Mouse (Mus musculus): ENCODE data around the gene Rpl3. TPM values are rescaled to one million over a fixed set of nuclear protein-coding genes. Genes with fewer than 3 reads are reported as not detected.

Rpl3 gene
- total RNA-seq, 2 experiments from 2014 or later = 647 to 701 TPM

GRCm38 (mm10) chr15:80074663-80075373, 16.9 kb downstream of the Rpl3 start:
- ATAC-seq (replicated peaks; ENCODE audit: low FRiP score, poor library complexity, severe bottlenecking) = no peak

- no peak for ATAC-seq (replicated peaks; ENCODE audit: low FRiP score, poor library complexity, severe bottlenecking)
Observed at GRCm38 (mm10) chr15:80073256-80073621, 18.4 kb downstream of the Rpl3 start.

GRCm38 (mm10) chr15:80072579-80073255, 19.0 kb downstream of the Rpl3 start:
- ATAC-seq (replicated peaks; ENCODE audit: low FRiP score, poor library complexity, severe bottlenecking) = no peak

- no peak for ATAC-seq (replicated peaks; ENCODE audit: low FRiP score, poor library complexity, severe bottlenecking)
Observed at GRCm38 (mm10) chr15:80071951-80072437, 19.7 kb downstream of the Rpl3 start.

DNA sequence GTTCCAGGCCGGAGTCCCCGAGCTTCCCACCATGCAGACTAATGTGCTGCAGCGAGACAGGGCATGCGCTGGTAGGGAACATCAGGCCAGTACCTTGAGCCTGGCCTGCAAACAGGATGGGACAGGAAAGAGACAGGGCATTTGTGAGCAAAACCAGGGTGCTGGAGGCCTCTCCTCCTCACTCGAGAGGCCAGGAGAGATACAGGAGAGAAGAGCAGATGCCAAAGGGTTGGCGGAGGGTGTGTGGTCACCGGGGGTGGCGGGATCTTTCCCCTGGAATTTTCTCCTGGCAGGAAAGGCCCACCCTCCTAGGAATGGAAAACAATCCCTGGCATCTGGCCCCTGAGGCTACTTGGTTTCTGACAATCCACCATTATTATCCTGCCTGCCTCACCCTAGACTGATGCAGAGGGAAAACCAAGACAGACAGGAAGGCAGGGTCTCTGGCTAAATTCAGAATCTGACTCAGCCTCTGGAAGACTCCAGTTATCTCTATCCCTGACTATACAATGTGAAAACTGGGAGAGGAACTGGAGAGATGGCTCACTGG, 21.5 kb downstream of the Rpl3 start:
- ATAC-seq (replicated peaks; ENCODE audit: low FRiP score, poor library complexity, severe bottlenecking) = no peak

DNA sequence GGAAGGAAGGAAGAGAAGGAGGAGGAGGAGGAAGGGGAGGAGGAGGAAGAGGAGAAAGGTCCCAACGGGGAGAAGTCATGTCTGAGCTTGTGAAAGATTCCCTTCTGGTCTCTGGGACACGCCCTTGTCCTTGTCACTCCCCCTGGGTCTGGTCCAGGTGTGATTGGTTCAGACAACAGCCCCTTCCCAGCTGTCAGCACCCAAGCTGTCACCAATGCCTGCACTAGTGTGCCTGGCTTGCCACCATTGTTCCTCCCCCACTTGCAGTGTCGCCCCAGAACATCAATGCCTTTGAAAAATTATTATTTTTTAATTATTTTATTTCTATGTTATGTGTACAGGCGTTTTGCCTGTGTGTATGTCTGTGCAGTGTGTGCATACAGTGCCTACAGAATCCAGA, 22.5 kb downstream of the Rpl3 start:
- ATAC-seq (replicated peaks; ENCODE audit: low FRiP score, poor library complexity, severe bottlenecking) = no peak

GRCm38 (mm10) chr15:80066538-80066937, 25.1 kb downstream of the Rpl3 start:
- no peak for ATAC-seq (replicated peaks; ENCODE audit: low FRiP score, poor library complexity, severe bottlenecking)

DNA sequence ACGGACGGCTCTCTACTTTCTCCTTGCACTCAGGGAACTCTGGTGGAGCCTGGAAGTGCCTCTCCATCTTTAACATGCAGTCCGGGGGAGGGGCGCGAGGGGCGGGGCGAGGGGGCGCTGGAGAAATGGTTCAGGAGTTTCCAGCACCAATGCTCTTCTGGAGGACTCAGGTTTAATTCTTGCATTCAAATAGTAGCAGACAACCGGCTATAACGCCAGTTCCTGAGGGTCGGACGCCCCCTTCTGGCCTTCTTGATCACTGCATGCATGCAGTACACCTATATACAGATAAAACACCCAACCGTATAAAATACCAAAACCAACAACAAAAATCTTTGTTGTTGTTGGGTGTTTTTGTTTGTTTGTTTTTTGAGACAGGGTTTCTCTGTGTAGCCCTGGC, 26.3 kb downstream of the Rpl3 start:
- no peak for ATAC-seq (replicated peaks; ENCODE audit: low FRiP score, poor library complexity, severe bottlenecking)

- no peak for ATAC-seq (replicated peaks; ENCODE audit: low FRiP score, poor library complexity, severe bottlenecking)
Observed at GRCm38 (mm10) chr15:80064965-80065364, 26.7 kb downstream of the Rpl3 start.

DNA sequence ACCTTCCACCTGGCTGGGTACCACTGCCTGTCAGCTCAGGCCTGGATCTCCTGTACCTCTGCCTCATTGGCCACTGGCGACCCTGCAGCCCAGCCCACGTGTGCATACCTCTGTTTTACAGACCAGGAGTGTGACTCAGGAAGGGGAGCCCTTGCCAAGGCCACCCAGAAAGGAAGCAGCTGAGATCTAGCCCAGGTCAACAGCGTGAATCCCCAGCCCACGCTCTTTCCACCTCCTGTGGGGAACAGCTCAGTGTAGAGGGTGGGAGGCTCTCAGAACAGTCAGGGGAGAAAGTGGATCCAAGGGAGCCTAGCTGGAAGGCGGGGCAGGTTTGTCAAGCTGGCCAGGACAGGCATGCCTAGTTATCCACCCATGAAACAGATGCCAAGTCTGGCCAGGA, 28.8 kb downstream of the Rpl3 start:
- no peak for ATAC-seq (replicated peaks; ENCODE audit: low FRiP score, poor library complexity, severe bottlenecking)

- ATAC-seq (replicated peaks; ENCODE audit: low FRiP score, poor library complexity, severe bottlenecking) = no peak
Observed at GRCm38 (mm10) chr15:80062339-80062738, 29.3 kb downstream of the Rpl3 start.

DNA sequence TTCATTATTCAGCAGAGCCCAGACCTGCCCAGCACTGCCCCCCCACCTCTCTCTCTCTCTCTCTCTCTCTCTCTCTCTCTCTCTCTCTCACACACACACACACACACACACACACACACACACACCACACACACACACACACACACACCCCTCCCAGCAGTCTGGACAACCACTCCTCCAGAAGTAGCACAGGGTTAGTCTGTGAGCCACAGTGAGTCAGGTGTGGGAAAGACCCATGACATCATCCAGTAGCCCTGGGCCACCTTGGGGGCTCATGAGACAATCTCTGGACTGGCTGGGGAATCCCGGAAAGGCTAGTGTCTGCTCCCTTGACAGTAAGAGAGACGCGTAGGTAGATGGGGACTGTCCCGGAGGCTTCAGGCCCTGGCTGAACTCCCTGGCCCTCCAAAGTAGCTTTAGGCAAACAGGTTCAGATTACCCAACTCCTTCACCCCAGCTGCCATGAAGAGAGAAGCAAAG, 30.6 kb downstream of the Rpl3 start:
- ATAC-seq (replicated peaks; ENCODE audit: low FRiP score, poor library complexity, severe bottlenecking) = no peak

GRCm38 (mm10) chr15:80060356-80061070, 31.2 kb downstream of the Rpl3 start:
- no peak for ATAC-seq (replicated peaks; ENCODE audit: low FRiP score, poor library complexity, severe bottlenecking)

- no peak for ATAC-seq (replicated peaks; ENCODE audit: low FRiP score, poor library complexity, severe bottlenecking)
Observed at GRCm38 (mm10) chr15:80059606-80060005, 32.1 kb downstream of the Rpl3 start.

DNA sequence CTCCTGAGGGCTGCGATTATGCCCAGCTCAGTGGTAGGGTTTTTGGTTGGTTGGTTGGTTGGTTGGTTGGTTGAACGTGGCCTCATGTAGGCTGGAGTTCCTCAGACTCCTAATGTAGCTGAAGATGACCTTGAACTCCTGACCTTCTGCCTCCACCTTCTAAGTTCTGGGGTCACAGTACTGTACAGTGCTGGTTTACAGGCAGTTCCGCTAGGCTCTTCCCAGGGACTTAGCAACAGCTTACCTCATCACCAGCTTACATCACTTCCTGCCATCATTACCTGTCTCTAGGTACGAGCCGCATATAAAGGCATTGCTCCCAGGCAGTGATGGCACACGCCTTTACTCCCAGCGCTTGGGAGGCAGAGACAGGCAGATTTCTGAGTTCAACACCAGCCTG, 33.5 kb downstream of the Rpl3 start:
- ATAC-seq (replicated peaks; ENCODE audit: low FRiP score, poor library complexity, severe bottlenecking) = no peak

- 0 out of 2 replicates have a peak, but pooled peaks have one; percentile 17 for ATAC-seq (replicated peaks; ENCODE audit: low FRiP score, poor library complexity, severe bottlenecking)
Observed at GRCm38 (mm10) chr15:80054034-80054710, 37.5 kb downstream of the Rpl3 start.

GRCm38 (mm10) chr15:80053381-80054033, 38.2 kb downstream of the Rpl3 start:
- no peak for ATAC-seq (replicated peaks; ENCODE audit: low FRiP score, poor library complexity, severe bottlenecking)

DNA sequence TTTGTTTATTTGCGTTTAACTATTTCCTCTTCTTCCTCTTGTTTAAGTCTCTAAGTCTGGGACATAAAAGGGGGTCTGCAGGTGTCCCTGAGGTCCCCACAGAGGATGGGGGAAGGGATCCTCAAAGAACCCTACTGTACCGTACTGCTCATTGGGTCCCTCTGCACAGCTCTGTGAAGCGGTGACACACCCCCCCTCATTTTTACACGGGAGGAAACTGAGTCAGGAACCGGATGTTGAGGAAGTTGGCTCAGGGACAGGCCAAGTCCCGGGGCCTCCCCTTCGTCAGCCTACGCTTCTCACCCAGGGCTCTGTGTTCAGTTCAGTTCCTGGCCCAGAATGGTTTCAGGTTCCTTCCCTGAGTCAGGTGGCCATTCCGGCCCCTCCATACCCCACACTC, 39.9 kb downstream of the Rpl3 start:
- no peak for ATAC-seq (replicated peaks; ENCODE audit: low FRiP score, poor library complexity, severe bottlenecking)

- ATAC-seq (replicated peaks; ENCODE audit: low FRiP score, poor library complexity, severe bottlenecking) = no peak
Observed at GRCm38 (mm10) chr15:80051092-80051761, 40.4 kb downstream of the Rpl3 start.

Data from erythroid progenitor cell, adult 5-6 weeks (primary cell).